Mouse (Mus musculus): Measurements from ENCODE around the gene Pipox. TPM values are rescaled to one million over a fixed set of nuclear protein-coding genes. Genes with fewer than 3 reads are reported as not detected.

The Pipox gene
- polyA plus RNA-seq, 1 experiment from 2014 or later = 12.6 TPM

DNA sequence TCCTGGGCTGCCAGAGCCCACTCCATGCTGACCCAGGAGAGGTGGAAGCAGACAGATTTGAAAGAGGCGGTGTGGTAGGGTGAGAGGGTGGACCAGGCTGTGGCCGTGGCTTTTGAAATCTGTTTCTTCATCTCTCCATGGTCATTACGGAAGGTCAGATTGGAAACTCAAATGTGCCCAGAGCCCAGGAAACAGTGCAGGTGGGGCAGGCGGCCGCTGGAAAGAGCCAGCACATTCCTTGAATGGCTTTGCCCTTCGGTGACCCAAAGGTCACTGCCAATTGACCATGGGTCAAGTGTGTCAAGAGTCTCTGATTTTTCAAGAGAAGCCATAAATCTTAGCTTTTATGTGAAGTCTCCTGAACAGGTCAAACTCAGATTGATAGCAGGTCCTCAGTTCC, 19.6 kb upstream of the Pipox start:
- ATAC-seq (ENCODE audit: low FRiP score) (no peak), DNase-seq (ENCODE audit: low spot score, missing footprints) (no peak)
- WGBS = 44% methylated on average over 6 of the region's 6 CpGs
- Histone ChIP-seq H3K27ac (ENCODE audit: low read depth, low read length) (no peak overlapping the region), H3K4me2 (no peak overlapping the region), H3K36me3 (ENCODE audit: control insufficient read depth, insufficient read depth, low read length) (no peaks in the 10 kb centered on the region), H3K4me3 (ENCODE audit: low read depth, low read length) (no peak overlapping the region), H3K27me3 (ENCODE audit: control insufficient read depth, insufficient read depth, low read length) (peaks cover 17% of the 10 kb centered on the region; the same call in 1 of the 2 replicates), H3K9ac (ENCODE audit: low read length) (no peak overlapping the region), H3K9me3 (ENCODE audit: control insufficient read depth, low read length) (no peaks in the 10 kb centered on the region), H3K4me1 (ENCODE audit: control insufficient read depth, insufficient read depth, low read length) (peaks cover 7% of the 10 kb centered on the region)

GRCm38 (mm10) chr11:77909776-77910175, 15.9 kb upstream of the Pipox start:
- no peaks in the 10 kb centered on the region for H3K9me3 ChIP-seq (ENCODE audit: control insufficient read depth, low read length)
- peaks cover 19% of the 10 kb centered on the region for H3K4me1 ChIP-seq (ENCODE audit: control insufficient read depth, insufficient read depth, low read length)
- no peaks in the 10 kb centered on the region for H3K36me3 ChIP-seq (ENCODE audit: control insufficient read depth, insufficient read depth, low read length)
- no peak overlapping the region for H3K4me2 ChIP-seq
- no peak overlapping the region for H3K9ac ChIP-seq (ENCODE audit: low read length)
- H3K27ac ChIP-seq (ENCODE audit: low read depth, low read length) = no peak overlapping the region
- WGBS = 34% methylated on average over 6 of the region's 6 CpGs
- H3K4me3 ChIP-seq (ENCODE audit: low read depth, low read length) = no peak overlapping the region
- DNase-seq (ENCODE audit: low spot score, missing footprints) (no peak), ATAC-seq (ENCODE audit: low FRiP score) (no peak)
- peaks cover 9% of the 10 kb centered on the region; the same call in 1 of the 2 replicates for H3K27me3 ChIP-seq (ENCODE audit: control insufficient read depth, insufficient read depth, low read length)

- Histone ChIP-seq H3K4me3 (ENCODE audit: low read depth, low read length) (no peak overlapping the region), H3K4me1 (ENCODE audit: control insufficient read depth, insufficient read depth, low read length) (peaks cover 19% of the 10 kb centered on the region), H3K36me3 (ENCODE audit: control insufficient read depth, insufficient read depth, low read length) (no peaks in the 10 kb centered on the region), H3K27ac (ENCODE audit: low read depth, low read length) (no peak overlapping the region), H3K9ac (ENCODE audit: low read length) (no peak overlapping the region), H3K27me3 (ENCODE audit: control insufficient read depth, insufficient read depth, low read length) (peaks cover 7% of the 10 kb centered on the region; the same call in 1 of the 2 replicates), H3K9me3 (ENCODE audit: control insufficient read depth, low read length) (no peaks in the 10 kb centered on the region), H3K4me2 (no peak overlapping the region)
- DNase-seq (ENCODE audit: low spot score, missing footprints) (no peak), ATAC-seq (ENCODE audit: low FRiP score) (no peak)
- 48% methylated on average over 5 of the region's 5 CpGs for WGBS
Observed at GRCm38 (mm10) chr11:77909376-77909775, 15.5 kb upstream of the Pipox start.

GRCm38 (mm10) chr11:77908468-77908867, 14.6 kb upstream of the Pipox start:
- 85% methylated on average over 4 of the region's 4 CpGs for WGBS
- no peak overlapping the region for H3K4me2 ChIP-seq
- peaks cover 3% of the 10 kb centered on the region; the same call in 1 of the 2 replicates for H3K27me3 ChIP-seq (ENCODE audit: control insufficient read depth, insufficient read depth, low read length)
- ATAC-seq (ENCODE audit: low FRiP score) (no peak), DNase-seq (ENCODE audit: low spot score, missing footprints) (no peak)
- no peaks in the 10 kb centered on the region for H3K36me3 ChIP-seq (ENCODE audit: control insufficient read depth, insufficient read depth, low read length)
- H3K9me3 ChIP-seq (ENCODE audit: control insufficient read depth, low read length) = no peaks in the 10 kb centered on the region
- no peak overlapping the region for H3K9ac ChIP-seq (ENCODE audit: low read length)
- no peak overlapping the region for H3K27ac ChIP-seq (ENCODE audit: low read depth, low read length)
- H3K4me3 ChIP-seq (ENCODE audit: low read depth, low read length) = no peak overlapping the region
- H3K4me1 ChIP-seq (ENCODE audit: control insufficient read depth, insufficient read depth, low read length) = peaks cover 21% of the 10 kb centered on the region

- peak overlapping the region; percentile 50 for H3K9ac ChIP-seq (ENCODE audit: low read length)
- H3K27ac ChIP-seq (ENCODE audit: low read depth, low read length) = peak overlapping the region; percentile 52
- H3K4me3 ChIP-seq (ENCODE audit: low read depth, low read length) = no peak overlapping the region
- H3K36me3 ChIP-seq (ENCODE audit: control insufficient read depth, insufficient read depth, low read length) = no peaks in the 10 kb centered on the region
- no peaks in the 10 kb centered on the region for H3K9me3 ChIP-seq (ENCODE audit: control insufficient read depth, low read length)
- H3K4me2 ChIP-seq = no peak overlapping the region; the same call in 1 of the 2 replicates
- H3K27me3 ChIP-seq (ENCODE audit: control insufficient read depth, insufficient read depth, low read length) = no peaks in the 10 kb centered on the region
- peaks cover 26% of the 10 kb centered on the region for H3K4me1 ChIP-seq (ENCODE audit: control insufficient read depth, insufficient read depth, low read length)
- peak; percentile 54; the same call in 1 of the 2 replicates for ATAC-seq (ENCODE audit: low FRiP score)
- DNase-seq (ENCODE audit: low spot score, missing footprints) = peak; percentile 93
- WGBS = 5% methylated on average over 9 of the region's 9 CpGs
Observed at GRCm38 (mm10) chr11:77906747-77907174, 12.9 kb upstream of the Pipox start.

DNA sequence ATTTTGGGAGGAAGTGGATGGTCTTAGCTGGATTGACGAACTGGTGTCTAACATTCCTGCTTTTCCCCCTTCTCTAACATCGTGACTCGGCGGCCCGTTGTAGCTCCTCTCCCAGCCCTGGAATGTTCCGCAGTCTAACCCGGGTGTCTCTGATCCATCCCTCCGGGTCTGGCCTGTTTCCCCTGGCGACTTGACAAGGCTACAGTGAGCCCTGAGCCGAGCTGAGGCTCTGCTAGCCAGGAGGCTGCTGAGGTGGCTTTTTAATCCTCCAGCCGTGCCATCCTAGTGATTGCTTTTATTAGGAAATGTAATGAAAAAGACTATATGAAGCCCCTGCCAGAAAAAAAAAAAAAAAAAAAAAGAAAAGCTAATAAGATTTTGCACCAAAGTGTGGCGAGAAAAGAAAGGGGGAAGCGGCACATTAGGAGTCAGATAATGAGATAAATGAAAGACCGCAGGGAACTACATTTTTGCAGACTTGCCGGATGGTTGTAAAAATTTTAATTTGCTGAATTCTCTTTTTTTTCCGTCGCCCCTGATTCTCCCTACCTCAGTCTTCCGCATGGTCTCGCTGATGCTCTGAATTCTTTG, 12.3 kb upstream of the Pipox start:
- peak overlapping the region; percentile 52; the same call in 1 of the 2 replicates for H3K27ac ChIP-seq (ENCODE audit: low read depth, low read length)
- H3K4me2 ChIP-seq = peak overlapping the region; percentile 4; the same call in 1 of the 2 replicates
- H3K4me3 ChIP-seq (ENCODE audit: low read depth, low read length) = no peak overlapping the region
- no peaks in the 10 kb centered on the region for H3K36me3 ChIP-seq (ENCODE audit: control insufficient read depth, insufficient read depth, low read length)
- H3K4me1 ChIP-seq (ENCODE audit: control insufficient read depth, insufficient read depth, low read length) = peaks cover 32% of the 10 kb centered on the region
- no peaks in the 10 kb centered on the region; the same call in 1 of the 2 replicates for H3K27me3 ChIP-seq (ENCODE audit: control insufficient read depth, insufficient read depth, low read length)
- H3K9ac ChIP-seq (ENCODE audit: low read length) = peak overlapping the region; percentile 14; the same call in 1 of the 2 replicates
- ATAC-seq (ENCODE audit: low FRiP score) (no peak), DNase-seq (ENCODE audit: low spot score, missing footprints) (no peak)
- H3K9me3 ChIP-seq (ENCODE audit: control insufficient read depth, low read length) = no peaks in the 10 kb centered on the region
- 20% methylated on average over 19 of the region's 19 CpGs for WGBS

GRCm38 (mm10) chr11:77904707-77905106, 10.8 kb upstream of the Pipox start:
- no peak overlapping the region for H3K9ac ChIP-seq (ENCODE audit: low read length)
- H3K27me3 ChIP-seq (ENCODE audit: control insufficient read depth, insufficient read depth, low read length) = no peaks in the 10 kb centered on the region; the same call in 1 of the 2 replicates
- 14% methylated on average over 1 of the region's 1 CpGs for WGBS
- H3K9me3 ChIP-seq (ENCODE audit: control insufficient read depth, low read length) = no peaks in the 10 kb centered on the region
- DNase-seq (ENCODE audit: low spot score, missing footprints) (no peak), ATAC-seq (ENCODE audit: low FRiP score) (no peak)
- peaks cover 28% of the 10 kb centered on the region for H3K4me1 ChIP-seq (ENCODE audit: control insufficient read depth, insufficient read depth, low read length)
- H3K36me3 ChIP-seq (ENCODE audit: control insufficient read depth, insufficient read depth, low read length) = no peaks in the 10 kb centered on the region
- H3K4me2 ChIP-seq = no peak overlapping the region
- H3K27ac ChIP-seq (ENCODE audit: low read depth, low read length) = no peak overlapping the region
- H3K4me3 ChIP-seq (ENCODE audit: low read depth, low read length) = no peak overlapping the region

DNA sequence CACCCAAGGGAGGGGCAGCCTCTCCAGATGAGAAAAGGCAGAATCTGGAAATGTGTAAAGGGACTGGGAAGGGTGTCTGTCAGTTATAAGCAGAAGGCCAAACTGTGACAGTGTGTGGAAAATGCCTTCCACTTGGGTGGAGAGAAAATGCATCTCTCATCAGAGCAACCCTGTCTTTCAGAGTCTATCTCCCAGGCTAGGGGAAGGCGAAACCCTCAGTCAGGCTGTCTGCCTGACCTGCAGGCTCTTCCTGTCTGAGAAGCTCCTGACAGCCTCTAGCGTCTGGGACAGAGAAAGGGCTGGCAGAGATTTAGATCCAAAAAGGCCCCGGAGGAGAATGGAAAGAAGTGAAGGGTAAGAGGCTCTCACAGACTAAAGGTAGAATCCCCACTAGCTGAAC, 9.9 kb upstream of the Pipox start:
- H3K27me3 ChIP-seq (ENCODE audit: control insufficient read depth, insufficient read depth, low read length) = no peaks in the 10 kb centered on the region; the same call in 1 of the 2 replicates
- no peaks in the 10 kb centered on the region for H3K9me3 ChIP-seq (ENCODE audit: control insufficient read depth, low read length)
- ATAC-seq (ENCODE audit: low FRiP score) (no peak), DNase-seq (ENCODE audit: low spot score, missing footprints) (no peak)
- H3K9ac ChIP-seq (ENCODE audit: low read length) = no peak overlapping the region
- 41% methylated on average over 3 of the region's 3 CpGs for whole genome bisulfite sequencing
- H3K4me3 ChIP-seq (ENCODE audit: low read depth, low read length) = no peak overlapping the region
- H3K4me2 ChIP-seq = no peak overlapping the region
- H3K4me1 ChIP-seq (ENCODE audit: control insufficient read depth, insufficient read depth, low read length) = peaks cover 25% of the 10 kb centered on the region
- no peaks in the 10 kb centered on the region for H3K36me3 ChIP-seq (ENCODE audit: control insufficient read depth, insufficient read depth, low read length)
- no peak overlapping the region for H3K27ac ChIP-seq (ENCODE audit: low read depth, low read length)

- no peaks in the 10 kb centered on the region for H3K36me3 ChIP-seq (ENCODE audit: control insufficient read depth, insufficient read depth, low read length)
- H3K4me3 ChIP-seq (ENCODE audit: low read depth, low read length) = no peak overlapping the region
- H3K9ac ChIP-seq (ENCODE audit: low read length) = no peak overlapping the region
- DNase-seq (ENCODE audit: low spot score, missing footprints) (no peak), ATAC-seq (ENCODE audit: low FRiP score) (no peak)
- H3K4me1 ChIP-seq (ENCODE audit: control insufficient read depth, insufficient read depth, low read length) = peaks cover 35% of the 10 kb centered on the region
- no peak overlapping the region for H3K27ac ChIP-seq (ENCODE audit: low read depth, low read length)
- H3K9me3 ChIP-seq (ENCODE audit: control insufficient read depth, low read length) = no peaks in the 10 kb centered on the region
- H3K27me3 ChIP-seq (ENCODE audit: control insufficient read depth, insufficient read depth, low read length) = no peaks in the 10 kb centered on the region; the same call in 1 of the 2 replicates
- WGBS = 29% methylated on average over 8 of the region's 8 CpGs
- H3K4me2 ChIP-seq = no peak overlapping the region
Observed at GRCm38 (mm10) chr11:77901775-77902355, 8.0 kb upstream of the Pipox start.
